Mouse (Mus musculus) ovary, postnatal 14 days (tissue): Measurements from ENCODE around the gene Aim2.
"Not testable (repeated sequence)": the region's sequence is repeated elsewhere in the genome, so short reads cannot be mapped to it uniquely, and the experiment has no call there.

Experiments used
- DNase-seq: peaks from one replicate; pipeline ENCODE4 v3.0.0; 2022; ENCODE audit warnings: low spot score

Gene Aim2

GRCm38 (mm10) chr1:173350372-173350957, at the start of gene Aim2:
Gene Aim2, plus strand, starts transcription at chr1:173350879.
- no peak for DNase-seq

DNA sequence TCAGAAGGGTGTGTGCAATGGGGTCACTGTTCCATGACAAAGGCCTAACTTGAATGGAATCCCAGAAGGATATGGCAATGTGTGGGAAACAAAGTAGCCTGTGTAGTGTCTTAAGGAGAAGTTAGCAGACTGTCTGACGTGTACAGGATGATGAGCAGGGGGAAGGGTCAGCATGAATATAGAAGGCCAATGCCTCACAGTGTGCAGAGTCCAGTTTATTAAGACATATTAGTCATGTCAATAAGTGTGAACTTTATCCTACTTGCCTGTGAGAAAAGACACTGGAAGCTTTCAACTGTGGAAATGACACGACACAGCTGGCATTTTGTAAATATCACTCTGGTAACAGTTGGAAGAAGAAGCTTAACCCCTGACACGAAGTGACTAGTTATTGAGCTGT, 47.9 kb upstream of the Aim2 start:
- not testable (repeated sequence) for DNase-seq

GRCm38 (mm10) chr1:173313535-173314050, 37.1 kb upstream of the Aim2 start:
- not testable (repeated sequence) for DNase-seq

DNA sequence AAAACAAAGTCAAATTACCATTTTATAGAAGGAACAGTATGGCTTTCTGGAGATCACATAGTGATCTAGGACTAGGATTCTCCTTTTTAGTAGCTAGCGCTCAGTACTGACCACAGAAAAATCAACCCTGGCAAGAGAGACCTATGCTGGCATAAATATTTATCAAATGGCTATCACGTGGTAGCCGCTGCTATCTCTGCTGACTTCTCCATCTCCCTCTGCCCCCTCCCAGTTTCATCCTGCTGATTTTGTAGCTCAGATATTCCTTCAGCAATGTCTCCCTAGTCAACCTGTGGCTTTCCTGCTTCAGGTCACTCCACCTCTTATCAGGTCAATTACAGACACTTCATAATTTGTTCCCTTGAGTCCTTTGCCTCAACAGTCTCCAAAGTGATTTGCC, 35.0 kb upstream of the Aim2 start:
- DNase-seq: no peak

DNA sequence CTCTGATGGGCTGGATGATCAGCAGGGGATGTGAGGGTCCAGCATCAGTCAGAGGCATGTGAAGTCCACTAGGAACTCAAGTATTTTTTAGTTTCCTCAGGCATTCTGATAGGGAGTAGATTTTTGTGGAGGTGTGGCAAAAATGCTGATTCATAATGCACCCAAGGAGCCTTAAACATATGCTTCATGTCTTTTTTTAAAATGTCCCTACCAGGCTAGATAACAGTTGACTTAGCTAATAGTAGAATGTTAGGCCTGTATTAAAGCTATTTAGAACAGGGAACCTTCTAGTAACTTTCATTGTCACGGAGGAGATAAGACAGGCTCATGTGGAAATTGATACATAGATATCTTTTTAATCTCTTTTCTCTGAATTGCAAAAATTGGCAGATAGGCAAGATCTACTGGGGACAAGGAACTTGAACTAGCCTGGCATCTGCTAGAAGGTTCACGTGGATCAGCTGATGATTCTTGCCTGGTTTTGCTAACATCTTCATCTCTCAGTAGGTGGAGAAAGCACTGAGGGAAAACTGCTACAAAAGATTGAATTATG, 32.7 kb upstream of the Aim2 start:
- DNase-seq: no peak

GRCm38 (mm10) chr1:173321593-173322248, 29.0 kb upstream of the Aim2 start:
- no peak for DNase-seq

DNA sequence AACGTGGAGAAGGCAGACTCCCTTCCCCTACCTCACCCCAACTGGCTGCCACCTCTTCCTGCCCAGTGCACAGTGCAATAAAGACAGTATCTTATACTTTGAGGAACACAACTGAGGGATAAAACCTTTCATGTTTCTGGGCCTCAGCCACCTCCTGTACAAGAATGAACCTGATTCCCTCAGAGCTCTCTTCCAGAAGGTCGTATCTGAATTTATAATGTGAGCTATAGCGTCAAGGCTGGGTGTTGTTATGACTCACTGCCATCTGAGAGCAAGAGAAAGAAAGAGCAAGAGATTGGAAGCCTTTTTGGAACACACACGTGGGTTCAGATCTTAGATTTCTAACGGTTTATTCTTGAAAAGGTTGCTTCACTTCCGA, 28.4 kb upstream of the Aim2 start:
- no peak for DNase-seq

- DNase-seq: peak; percentile 9
These were observed 26.7 kb upstream of the Aim2 start for GRCm38 (mm10) chr1:173323839-173324585.

GRCm38 (mm10) chr1:173324961-173325360, 25.7 kb upstream of the Aim2 start:
- DNase-seq: no peak

GRCm38 (mm10) chr1:173325395-173325794, 25.3 kb upstream of the Aim2 start:
- no peak for DNase-seq

- DNase-seq: no peak
These were observed 24.1 kb upstream of the Aim2 start for GRCm38 (mm10) chr1:173326552-173326951.

GRCm38 (mm10) chr1:173328446-173328845, 22.2 kb upstream of the Aim2 start:
- DNase-seq: no peak

DNA sequence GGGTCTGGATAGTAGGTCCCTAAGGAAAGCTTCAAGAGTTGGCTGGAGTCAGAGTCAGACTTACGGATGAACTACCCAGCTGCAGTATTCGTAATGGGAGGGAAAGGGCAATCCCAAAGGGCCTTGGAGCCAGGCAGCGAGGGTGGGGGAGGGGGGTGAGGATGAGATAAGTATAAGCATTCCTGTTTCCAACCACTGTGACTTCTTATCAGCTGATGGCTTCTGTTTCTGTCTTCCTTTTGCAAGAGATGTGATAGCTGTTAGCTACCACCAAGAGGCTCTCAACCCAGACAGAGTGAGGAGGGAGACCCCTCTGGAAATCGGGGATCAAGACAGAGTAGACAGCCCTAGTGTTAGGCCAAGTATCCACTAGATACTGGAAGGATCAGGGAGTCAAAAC, 21.5 kb upstream of the Aim2 start:
- DNase-seq: no peak

DNA sequence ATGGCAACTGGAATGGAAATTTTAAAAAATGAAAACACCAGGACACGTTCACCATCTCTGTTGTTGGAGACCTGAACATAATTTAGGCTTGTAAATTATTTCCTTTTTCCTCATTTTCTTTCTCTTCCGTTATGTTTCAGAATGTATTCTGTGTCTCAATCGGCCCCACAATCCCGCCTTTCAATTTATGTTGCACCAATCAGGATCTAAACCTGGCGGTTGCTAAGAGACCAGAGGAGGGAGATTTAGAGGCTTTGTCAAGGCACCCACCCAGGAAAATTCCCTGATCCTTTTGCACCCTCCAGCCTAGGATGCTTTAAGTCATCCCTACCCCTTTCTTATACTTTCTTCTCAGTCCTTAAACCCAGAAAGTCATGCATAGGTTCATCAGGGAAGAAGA, 20.9 kb upstream of the Aim2 start:
- DNase-seq: no peak

DNA sequence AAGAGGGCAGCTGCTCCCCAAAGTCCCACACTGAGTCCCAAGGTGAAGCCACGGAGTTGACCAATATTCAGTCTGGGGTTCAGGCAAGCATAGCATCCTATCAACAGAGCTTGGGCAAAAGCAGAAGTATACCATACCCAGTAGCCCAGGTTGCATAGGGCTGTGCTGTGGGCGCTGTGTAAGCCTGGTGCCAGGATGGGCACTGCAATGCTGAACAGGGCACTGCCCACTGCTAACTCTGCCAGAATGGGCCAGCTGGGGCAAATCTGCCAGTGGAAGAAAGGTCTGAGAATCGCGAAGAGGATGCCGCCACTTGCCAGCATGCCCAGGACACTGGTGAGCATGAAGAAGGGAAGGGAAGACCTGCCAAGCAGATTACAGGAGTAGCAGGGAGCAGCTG, 18.3 kb upstream of the Aim2 start:
- no peak for DNase-seq

DNA sequence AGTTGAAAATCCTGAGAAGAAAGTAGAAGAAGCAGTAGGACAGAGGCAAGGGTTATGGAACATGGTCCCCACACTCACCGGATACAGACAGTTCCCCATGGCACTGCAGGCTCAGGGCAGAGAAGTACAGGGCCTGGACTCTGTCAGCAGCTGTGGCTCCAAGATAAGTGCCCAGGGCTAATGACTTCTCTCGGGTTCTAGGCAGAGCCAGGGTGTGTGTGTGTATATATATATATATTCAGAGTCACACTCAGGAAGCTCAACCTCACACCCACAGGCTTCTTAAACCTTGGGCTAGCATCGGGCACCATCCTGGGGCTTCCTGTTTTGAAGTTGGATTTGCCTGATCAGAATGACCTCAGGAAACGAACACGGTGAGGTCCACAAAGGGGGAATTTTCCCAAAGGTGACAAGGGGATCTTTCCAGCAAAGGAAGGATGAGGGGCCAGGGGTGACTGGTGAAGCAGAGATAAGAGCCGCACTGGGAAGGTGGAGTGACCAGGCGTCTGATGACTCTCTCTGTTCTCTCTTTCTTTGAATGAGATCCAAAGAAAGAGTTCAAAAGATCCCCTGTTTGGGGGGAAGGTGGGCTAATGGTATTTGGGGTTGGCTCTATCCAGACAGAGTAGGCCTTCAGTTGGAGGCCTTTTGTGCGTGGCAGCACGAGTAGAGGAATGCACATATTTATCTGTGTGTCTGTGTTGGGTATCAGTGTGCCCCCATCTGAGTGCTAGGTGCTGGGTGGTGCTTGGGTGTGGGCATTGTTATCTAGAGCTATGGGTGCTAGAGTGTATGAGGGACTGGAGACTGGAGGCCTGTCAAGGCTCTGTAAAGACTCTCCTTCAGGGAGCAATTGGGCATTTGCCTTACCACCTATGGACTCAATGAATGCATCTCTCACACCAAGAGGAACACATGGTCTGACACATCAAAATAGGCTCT, 17.1 kb upstream of the Aim2 start, which contains the start of gene Ackr1:
Ackr1 (minus strand) TSS at position 439 of the 942 bp plus-strand sequence.
- no peak for DNase-seq

GRCm38 (mm10) chr1:173335903-173336302, 14.8 kb upstream of the Aim2 start:
- DNase-seq: no peak

GRCm38 (mm10) chr1:173337008-173337407, 13.7 kb upstream of the Aim2 start:
- no peak for DNase-seq

DNA sequence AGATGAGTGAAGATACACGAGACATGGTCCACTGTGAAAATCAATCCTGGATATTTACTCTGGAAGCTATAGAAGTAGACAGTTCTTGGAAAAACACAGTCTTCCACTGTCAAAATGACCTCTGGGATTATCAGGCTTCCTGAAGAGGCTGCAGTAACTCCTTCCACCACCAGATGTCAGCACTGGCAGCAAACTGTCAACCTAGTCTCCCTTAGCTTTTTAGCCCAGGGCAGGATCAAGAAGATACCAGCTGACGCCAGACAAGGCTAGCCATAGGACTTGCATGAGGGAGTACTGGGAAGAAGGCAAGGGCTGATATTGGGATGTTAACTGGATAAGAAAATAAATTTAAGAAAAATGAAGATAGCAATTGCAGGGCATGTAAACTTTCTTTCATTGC, 11.1 kb upstream of the Aim2 start:
- DNase-seq: peak; percentile 37

GRCm38 (mm10) chr1:173342425-173342824, 8.3 kb upstream of the Aim2 start:
- no peak for DNase-seq

GRCm38 (mm10) chr1:173343934-173344333, 6.7 kb upstream of the Aim2 start:
- DNase-seq: no peak

DNA sequence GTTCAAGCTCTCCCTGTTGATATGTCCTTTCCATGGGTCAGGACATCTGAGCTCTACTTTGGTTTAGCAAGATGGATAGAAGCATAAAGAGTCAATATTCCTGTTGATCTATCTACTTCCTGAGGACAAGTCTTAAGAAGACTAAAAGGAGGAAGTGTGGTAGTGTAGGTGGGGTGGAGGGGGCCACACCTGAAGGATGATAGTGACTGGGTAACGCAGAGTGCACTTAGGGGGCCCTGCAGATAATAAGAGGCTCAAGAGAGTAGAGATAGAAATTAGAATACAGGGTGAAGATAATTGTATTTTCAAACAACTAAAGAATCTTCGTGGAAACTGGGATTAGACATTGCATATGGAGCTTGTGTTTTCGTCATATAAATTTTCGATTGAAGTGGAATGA, 5.6 kb upstream of the Aim2 start:
- DNase-seq: no peak
